Mouse (Mus musculus): Measurements from ENCODE around the gene Gm9780. TPM values are rescaled to one million over a fixed set of nuclear protein-coding genes. Genes with fewer than 3 reads are reported as not detected.
"Not testable (repeated sequence)": the region's sequence is repeated elsewhere in the genome, so short reads cannot be mapped to it uniquely, and the experiment has no call there.

The Gm9780 gene
- polyA plus RNA-seq, 1 experiment from 2014 or later: 1.1 TPM

- H3K27ac ChIP-seq (replicated peaks; ENCODE audit: low read depth, low read length); H3K9me3 ChIP-seq (replicated peaks; ENCODE audit: control insufficient read depth, low read length); H3K4me2 ChIP-seq (ENCODE audit: low read depth, low read length); ATAC-seq (replicated peaks; ENCODE audit: insufficient number of reproducible peaks, low FRiP score, low TSS enrichment, low read depth); H3K36me3 ChIP-seq (replicated peaks; ENCODE audit: control insufficient read depth, insufficient read depth, low read depth, low read length); H3K27me3 ChIP-seq (ENCODE audit: control insufficient read depth, insufficient read depth, low read length); H3K4me1 ChIP-seq (ENCODE audit: control insufficient read depth, insufficient read depth, low read length); H3K4me3 ChIP-seq (ENCODE audit: low read depth, low read length); DNase-seq (ENCODE audit: low spot score); H3K9ac ChIP-seq (replicated peaks; ENCODE audit: low read length): not testable (repeated sequence)
- no CpG with 5 or more reads among the region's 9 CpGs for WGBS
These were observed 6.3 kb upstream of the Gm9780 start for GRCm38 (mm10) chr14:26048767-26049166.

GRCm38 (mm10) chr14:26047026-26047425 lies 4.5 kb upstream of the Gm9780 start:
- not testable (repeated sequence) for H3K36me3 ChIP-seq (replicated peaks; ENCODE audit: control insufficient read depth, insufficient read depth, low read depth, low read length); H3K4me3 ChIP-seq (ENCODE audit: low read depth, low read length); ATAC-seq (replicated peaks; ENCODE audit: insufficient number of reproducible peaks, low FRiP score, low TSS enrichment, low read depth); H3K9me3 ChIP-seq (replicated peaks; ENCODE audit: control insufficient read depth, low read length); H3K4me1 ChIP-seq (ENCODE audit: control insufficient read depth, insufficient read depth, low read length); H3K9ac ChIP-seq (replicated peaks; ENCODE audit: low read length); H3K27ac ChIP-seq (replicated peaks; ENCODE audit: low read depth, low read length); H3K4me2 ChIP-seq (ENCODE audit: low read depth, low read length); DNase-seq (ENCODE audit: low spot score); H3K27me3 ChIP-seq (ENCODE audit: control insufficient read depth, insufficient read depth, low read length)
- no CpG with 5 or more reads among the region's 8 CpGs for WGBS

- not testable (repeated sequence) for H3K36me3 ChIP-seq (replicated peaks; ENCODE audit: control insufficient read depth, insufficient read depth, low read depth, low read length); ATAC-seq (replicated peaks; ENCODE audit: insufficient number of reproducible peaks, low FRiP score, low TSS enrichment, low read depth); H3K9ac ChIP-seq (replicated peaks; ENCODE audit: low read length); H3K4me3 ChIP-seq (ENCODE audit: low read depth, low read length); H3K4me2 ChIP-seq (ENCODE audit: low read depth, low read length); H3K27ac ChIP-seq (replicated peaks; ENCODE audit: low read depth, low read length); H3K4me1 ChIP-seq (ENCODE audit: control insufficient read depth, insufficient read depth, low read length); H3K27me3 ChIP-seq (ENCODE audit: control insufficient read depth, insufficient read depth, low read length); DNase-seq (ENCODE audit: low spot score); H3K9me3 ChIP-seq (replicated peaks; ENCODE audit: control insufficient read depth, low read length)
- no CpG with 5 or more reads among the region's 5 CpGs for WGBS
These were observed 2.5 kb upstream of the Gm9780 start for GRCm38 (mm10) chr14:26045007-26045406.

GRCm38 (mm10) chr14:26035439-26035838 lies 7.1 kb downstream of the Gm9780 start:
- not testable (repeated sequence) for H3K4me2 ChIP-seq (ENCODE audit: low read depth, low read length); ATAC-seq (replicated peaks; ENCODE audit: insufficient number of reproducible peaks, low FRiP score, low TSS enrichment, low read depth); H3K9ac ChIP-seq (replicated peaks; ENCODE audit: low read length); H3K9me3 ChIP-seq (replicated peaks; ENCODE audit: control insufficient read depth, low read length); DNase-seq (ENCODE audit: low spot score); H3K4me3 ChIP-seq (ENCODE audit: low read depth, low read length); H3K36me3 ChIP-seq (replicated peaks; ENCODE audit: control insufficient read depth, insufficient read depth, low read depth, low read length); H3K27ac ChIP-seq (replicated peaks; ENCODE audit: low read depth, low read length); H3K27me3 ChIP-seq (ENCODE audit: control insufficient read depth, insufficient read depth, low read length); H3K4me1 ChIP-seq (ENCODE audit: control insufficient read depth, insufficient read depth, low read length)
- no CpG with 5 or more reads among the region's 6 CpGs for WGBS

- H3K4me2 ChIP-seq (ENCODE audit: low read depth, low read length); ATAC-seq (replicated peaks; ENCODE audit: insufficient number of reproducible peaks, low FRiP score, low TSS enrichment, low read depth); H3K27me3 ChIP-seq (ENCODE audit: control insufficient read depth, insufficient read depth, low read length); H3K9ac ChIP-seq (replicated peaks; ENCODE audit: low read length); H3K4me3 ChIP-seq (ENCODE audit: low read depth, low read length); H3K9me3 ChIP-seq (replicated peaks; ENCODE audit: control insufficient read depth, low read length); H3K36me3 ChIP-seq (replicated peaks; ENCODE audit: control insufficient read depth, insufficient read depth, low read depth, low read length); H3K27ac ChIP-seq (replicated peaks; ENCODE audit: low read depth, low read length); H3K4me1 ChIP-seq (ENCODE audit: control insufficient read depth, insufficient read depth, low read length); DNase-seq (ENCODE audit: low spot score): not testable (repeated sequence)
- WGBS: no CpG with 5 or more reads among the region's 3 CpGs
These were observed 8.1 kb downstream of the Gm9780 start for GRCm38 (mm10) chr14:26034364-26034763.

- no CpG with 5 or more reads among the region's 12 CpGs for WGBS
- not testable (repeated sequence) for H3K27ac ChIP-seq (replicated peaks; ENCODE audit: low read depth, low read length); H3K4me3 ChIP-seq (ENCODE audit: low read depth, low read length); DNase-seq (ENCODE audit: low spot score); ATAC-seq (replicated peaks; ENCODE audit: insufficient number of reproducible peaks, low FRiP score, low TSS enrichment, low read depth); H3K4me2 ChIP-seq (ENCODE audit: low read depth, low read length); H3K4me1 ChIP-seq (ENCODE audit: control insufficient read depth, insufficient read depth, low read length); H3K27me3 ChIP-seq (ENCODE audit: control insufficient read depth, insufficient read depth, low read length); H3K36me3 ChIP-seq (replicated peaks; ENCODE audit: control insufficient read depth, insufficient read depth, low read depth, low read length); H3K9me3 ChIP-seq (replicated peaks; ENCODE audit: control insufficient read depth, low read length); H3K9ac ChIP-seq (replicated peaks; ENCODE audit: low read length)
These were observed 16.9 kb downstream of the Gm9780 start for GRCm38 (mm10) chr14:26025653-26026052.

GRCm38 (mm10) chr14:26022831-26023230 lies 19.7 kb downstream of the Gm9780 start:
- not testable (repeated sequence) for H3K4me1 ChIP-seq (ENCODE audit: control insufficient read depth, insufficient read depth, low read length); H3K9ac ChIP-seq (replicated peaks; ENCODE audit: low read length); H3K27me3 ChIP-seq (ENCODE audit: control insufficient read depth, insufficient read depth, low read length); H3K4me3 ChIP-seq (ENCODE audit: low read depth, low read length); H3K4me2 ChIP-seq (ENCODE audit: low read depth, low read length); ATAC-seq (replicated peaks; ENCODE audit: insufficient number of reproducible peaks, low FRiP score, low TSS enrichment, low read depth); DNase-seq (ENCODE audit: low spot score); H3K27ac ChIP-seq (replicated peaks; ENCODE audit: low read depth, low read length); H3K9me3 ChIP-seq (replicated peaks; ENCODE audit: control insufficient read depth, low read length); H3K36me3 ChIP-seq (replicated peaks; ENCODE audit: control insufficient read depth, insufficient read depth, low read depth, low read length)
- no CpG with 5 or more reads among the region's 6 CpGs for WGBS

GRCm38 (mm10) chr14:26021555-26021954 lies 21.0 kb downstream of the Gm9780 start:
- not testable (repeated sequence) for H3K27ac ChIP-seq (replicated peaks; ENCODE audit: low read depth, low read length); H3K9me3 ChIP-seq (replicated peaks; ENCODE audit: control insufficient read depth, low read length); DNase-seq (ENCODE audit: low spot score); H3K9ac ChIP-seq (replicated peaks; ENCODE audit: low read length); ATAC-seq (replicated peaks; ENCODE audit: insufficient number of reproducible peaks, low FRiP score, low TSS enrichment, low read depth); H3K4me1 ChIP-seq (ENCODE audit: control insufficient read depth, insufficient read depth, low read length); H3K4me3 ChIP-seq (ENCODE audit: low read depth, low read length); H3K27me3 ChIP-seq (ENCODE audit: control insufficient read depth, insufficient read depth, low read length); H3K36me3 ChIP-seq (replicated peaks; ENCODE audit: control insufficient read depth, insufficient read depth, low read depth, low read length); H3K4me2 ChIP-seq (ENCODE audit: low read depth, low read length)
- no CpG with 5 or more reads among the region's 9 CpGs for WGBS

Measured in embryonic facial prominence, embryonic 11.5 days (tissue).